Mouse (Mus musculus) small intestine, adult 2 months (tissue): Measurements from ENCODE around the gene Atf7ip. TPM values are rescaled to one million over a fixed set of nuclear protein-coding genes. Genes with fewer than 3 reads are reported as not detected.

Source experiments
- H3K27ac ChIP-seq: fragments of 200-500 bp; 2 replicates; pipeline ENCODE4 v1.5.1; 2012; ENCODE audit warnings: low read depth, low read length, control low read depth, inconsistent platforms; ENCODE audit not compliant: insufficient read depth
- H3K27me3 ChIP-seq: fragments of 200-500 bp; 2 replicates; pipeline ENCODE4 v1.6.1; 2012; ENCODE audit warnings: mild to moderate bottlenecking, moderate library complexity, low read length, inconsistent platforms; ENCODE audit not compliant: control insufficient read depth, insufficient read depth
- H3K36me3 ChIP-seq: fragments of 200-500 bp; 2 replicates; pipeline ENCODE4 v1.6.1; 2012; ENCODE audit warnings: mild to moderate bottlenecking, low read length, control low read depth, inconsistent platforms; ENCODE audit not compliant: control insufficient read depth, insufficient read depth
- H3K4me1 ChIP-seq: fragments of 200-500 bp; 2 replicates; pipeline ENCODE4 v1.6.1; 2012; ENCODE audit warnings: low read length, inconsistent platforms, mixed read lengths; ENCODE audit not compliant: control insufficient read depth, insufficient read depth, insufficient read length
- H3K4me3 ChIP-seq: fragments of 200-500 bp; 2 replicates; pipeline ENCODE4 v1.5.1; 2012; ENCODE audit warnings: low read depth, mild to moderate bottlenecking, control low read depth, inconsistent platforms, low read length, moderate library complexity
- CTCF ChIP-seq: fragments of 200-500 bp; IDR thresholded peaks from 2 replicates; pipeline ENCODE4 v1.5.1; 2012; ENCODE audit warnings: low read depth, mild to moderate bottlenecking, control low read depth, inconsistent platforms, low read length, moderate library complexity, mixed read lengths; ENCODE audit not compliant: insufficient replicate concordance, insufficient read length; ENCODE audit errors: extremely low read depth
- POLR2A ChIP-seq: fragments of 200-500 bp; IDR thresholded peaks from 2 replicates; pipeline ENCODE4 v1.6.1; 2012; ENCODE audit warnings: low read depth, mild to moderate bottlenecking, control low read depth, inconsistent platforms, low read length, moderate library complexity
- WGBS: fragments of 180-500 bp; shearing (Covaris S2); methylation state at CpG from one replicate; pipeline ENCODE4 v1.1.7; 2018; 5-methylcytosine and 5-hydroxymethylcytosine counted together
- polyA plus RNA-seq: library from polyadenylated mRNA; depleted of rRNA; stranded (reverse); fragments of >200 nt; gene quantifications from 2 replicates; pipeline ENCODE4 v1.2.3, GENCODE M21; 2012

The Atf7ip gene
- polyA plus RNA-seq, 1 experiment: 19.0 TPM

GRCm38 (mm10) chr6:136546286-136546685 is 40.3 kb downstream of the Atf7ip start:
- Histone ChIP-seq H3K4me3 (no peak overlapping the region), H3K4me1 (peaks cover 16% of the 10 kb centered on the region), H3K27me3 (no peaks in the 10 kb centered on the region), H3K27ac (no peak overlapping the region), H3K36me3 (no peaks in the 10 kb centered on the region; the same call in 1 of the 2 replicates)
- TF ChIP-seq POLR2A (no peak), CTCF (no peak)
- 88% methylated on average over 2 of the region's 2 CpGs for WGBS

GRCm38 (mm10) chr6:136546987-136547386 is 41.0 kb downstream of the Atf7ip start:
- H3K27me3 ChIP-seq: no peaks in the 10 kb centered on the region
- no peak overlapping the region for H3K27ac ChIP-seq
- TF ChIP-seq CTCF: no peak
- TF ChIP-seq POLR2A: no peak
- no peak overlapping the region for H3K4me3 ChIP-seq
- H3K4me1 ChIP-seq: peaks cover 16% of the 10 kb centered on the region
- no peaks in the 10 kb centered on the region for H3K36me3 ChIP-seq
- WGBS: 44% methylated on average over 7 of the region's 7 CpGs

GRCm38 (mm10) chr6:136548041-136548770 is 42.2 kb downstream of the Atf7ip start:
- TF ChIP-seq POLR2A (no peak), CTCF (no peak)
- Histone ChIP-seq H3K36me3 (no peaks in the 10 kb centered on the region), H3K4me3 (no peak overlapping the region), H3K27ac (peak overlapping the region; percentile 25), H3K27me3 (no peaks in the 10 kb centered on the region), H3K4me1 (peaks cover 15% of the 10 kb centered on the region)
- 54% methylated on average over 6 of the region's 6 CpGs for WGBS

GRCm38 (mm10) chr6:136548796-136549195 is 42.8 kb downstream of the Atf7ip start:
- Histone ChIP-seq H3K36me3 (no peaks in the 10 kb centered on the region), H3K27ac (peak overlapping the region; percentile 49), H3K4me1 (peaks cover 13% of the 10 kb centered on the region), H3K27me3 (no peaks in the 10 kb centered on the region), H3K4me3 (no peak overlapping the region)
- TF ChIP-seq POLR2A (no peak), CTCF (no peak)
- 33% methylated on average over 6 of the region's 6 CpGs for WGBS

GRCm38 (mm10) chr6:136549606-136550005 is 43.6 kb downstream of the Atf7ip start:
- no peak for TF ChIP-seq CTCF
- no peak for TF ChIP-seq POLR2A
- no peak overlapping the region for H3K4me3 ChIP-seq

GRCm38 (mm10) chr6:136550596-136551304 is 44.8 kb downstream of the Atf7ip start:
- Histone ChIP-seq H3K27me3 (no peaks in the 10 kb centered on the region), H3K27ac (no peak overlapping the region), H3K36me3 (no peaks in the 10 kb centered on the region), H3K4me3 (no peak overlapping the region), H3K4me1 (peaks cover 11% of the 10 kb centered on the region)
- no peak for TF ChIP-seq POLR2A
- TF ChIP-seq CTCF: no peak
- 82% methylated on average over 7 of the region's 7 CpGs for WGBS

More at GRCm38 (mm10) chr6:136549606-136550005, 43.6 kb downstream of the Atf7ip start:
- H3K4me1 ChIP-seq: peaks cover 13% of the 10 kb centered on the region
- no peak overlapping the region for H3K27ac ChIP-seq
- H3K36me3 ChIP-seq: no peaks in the 10 kb centered on the region
- WGBS: 62% methylated on average over 3 of the region's 3 CpGs
- no peaks in the 10 kb centered on the region for H3K27me3 ChIP-seq

- H3K4me3 ChIP-seq: no peak overlapping the region
- no peak overlapping the region for H3K27ac ChIP-seq
- no peak for TF ChIP-seq CTCF
- no peak for TF ChIP-seq POLR2A
- peaks cover 9% of the 10 kb centered on the region for H3K4me1 ChIP-seq
- H3K27me3 ChIP-seq: no peaks in the 10 kb centered on the region
- H3K36me3 ChIP-seq: peaks cover under 1% of the 10 kb centered on the region
- WGBS: 86% methylated on average over 7 of the region's 7 CpGs
Measured at GRCm38 (mm10) chr6:136551550-136552109, 45.7 kb downstream of the Atf7ip start.
